9 mouse cellular contexts compared by ENCODE assay signal in the genomic region with DNA sequence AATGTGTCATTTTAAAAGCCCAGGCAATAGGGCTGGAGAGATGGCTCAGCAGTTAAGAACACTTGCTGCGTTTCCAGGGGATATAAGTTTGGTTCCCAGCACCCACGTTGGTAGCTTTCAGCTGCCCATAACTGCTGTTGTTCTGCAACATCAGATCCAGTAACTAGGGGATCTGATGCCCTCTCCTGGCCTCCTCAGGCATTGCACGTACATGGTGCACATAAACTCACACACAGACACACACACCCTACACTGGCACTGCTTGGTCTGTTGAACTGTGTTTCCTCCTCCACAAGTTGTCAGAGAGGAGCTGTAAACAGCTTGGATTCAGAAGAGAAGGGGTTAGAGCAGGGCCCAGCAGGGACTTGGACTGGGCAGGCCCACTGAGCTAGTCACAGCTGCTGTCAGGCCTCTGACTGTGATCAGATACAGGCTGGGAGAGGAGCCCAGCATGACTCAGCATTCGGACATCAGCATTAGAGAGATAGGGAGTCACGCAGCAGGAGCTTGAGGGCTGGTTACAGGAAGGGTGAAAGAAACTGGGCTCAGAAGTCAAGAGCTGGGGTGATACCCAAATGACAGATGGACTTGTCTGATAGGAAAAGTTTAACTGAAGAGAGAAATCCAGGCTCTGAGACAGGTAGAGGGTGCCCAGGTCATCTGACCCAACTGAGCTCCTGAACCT.
DNase-seq lines count a peak whose midpoint lies in the region; ATAC-seq and TF ChIP-seq lines count a peak whose summit lies in the region.
"Had no signal": no experiment of that assay in that cellular context is flagged by ENCODE, and none has a peak within 500 bp of the region (broad histone marks: within the 10 kb centered on the region; RNA-seq: fewer than 3 reads in every experiment).

No protein-coding gene starts in this region.

- no peaks in the 10 kb centered on the region for H3K4me1 ChIP-seq in midbrain, postnatal 0 days (ENCODE audit: insufficient read depth, low read length)
- 0 out of 2 replicates have a peak, but pooled peaks cover 3% of the 10 kb centered on the region for H3K4me1 ChIP-seq in midbrain, embryonic 15.5 days
- peaks cover 53% of the 10 kb centered on the region for H3K4me1 ChIP-seq in erythroblast, embryonic 14.5 days (ENCODE audit: control insufficient read depth)
- H3K4me1 ChIP-seq in stomach, embryonic 15.5 days = no peaks in the 10 kb centered on the region; the same call in 1 of the 2 replicates
- peaks cover under 1% of the 10 kb centered on the region for H3K4me1 ChIP-seq in hindbrain, embryonic 12.5 days

- no peak overlapping the region for H3K4me2 ChIP-seq in midbrain, postnatal 0 days (ENCODE audit: low read depth, low read length, poor library complexity, severe bottlenecking)
- H3K4me2 ChIP-seq in midbrain, embryonic 15.5 days = no peak overlapping the region
- no peak overlapping the region for H3K4me2 ChIP-seq in stomach, embryonic 15.5 days
- H3K4me2 ChIP-seq in hindbrain, embryonic 12.5 days (replicated peaks) = no peak overlapping the region

- H3K27ac ChIP-seq in midbrain, postnatal 0 days (ENCODE audit: low read depth, low read length) = no peak overlapping the region
- no peak overlapping the region for H3K27ac ChIP-seq in midbrain, embryonic 15.5 days
- no peak overlapping the region for H3K27ac ChIP-seq in stomach, embryonic 15.5 days
- no peak overlapping the region for H3K27ac ChIP-seq in hindbrain, embryonic 12.5 days

- ATAC-seq in midbrain, postnatal 0 days (ENCODE audit: low FRiP score) = no peak
- no peak for ATAC-seq in midbrain, embryonic 15.5 days (replicated peaks)
- peak; percentile 47; the same call in 1 of the 2 replicates for ATAC-seq in stomach, embryonic 15.5 days (ENCODE audit: insufficient read depth, low FRiP score, low read depth)
- no peak for ATAC-seq in granulocyte monocyte progenitor cell, adult 5-6 weeks (replicated peaks; ENCODE audit: poor library complexity, severe bottlenecking)
- ATAC-seq in hindbrain, embryonic 12.5 days (ENCODE audit: low FRiP score) = no peak

- peak; percentile 48 for TF ChIP-seq CTCF in midbrain, postnatal 0 days (IDR thresholded peaks at IDR 0.05)

- H3K4me3 ChIP-seq in midbrain, postnatal 0 days (ENCODE audit: low read depth, low read length) = no peak overlapping the region
- no peak overlapping the region for H3K4me3 ChIP-seq in midbrain, embryonic 15.5 days
- peak overlapping the region; percentile 5 for H3K4me3 ChIP-seq in erythroblast, embryonic 14.5 days (replicated peaks)
- no peak overlapping the region for H3K4me3 ChIP-seq in stomach, embryonic 15.5 days (replicated peaks)
- H3K4me3 ChIP-seq in hindbrain, embryonic 12.5 days = no peak overlapping the region

- no peak overlapping the region for H3K9ac ChIP-seq in midbrain, postnatal 0 days (replicated peaks; ENCODE audit: low read length, poor library complexity, severe bottlenecking)
- no peak overlapping the region for H3K9ac ChIP-seq in midbrain, embryonic 15.5 days
- H3K9ac ChIP-seq in stomach, embryonic 15.5 days = no peak overlapping the region
- H3K9ac ChIP-seq in hindbrain, embryonic 12.5 days = no peak overlapping the region

- DNase-seq in adrenal gland, adult (ENCODE audit: inconsistent age in 2 of 2, low spot score in 1 of 2) = peak; percentile 75 to 85
- no peak for DNase-seq in adrenal gland, postnatal 4 days (ENCODE audit: low spot score in 2 of 2)
- no peak for DNase-seq in midbrain, postnatal 0 days (ENCODE audit: low spot score)
- DNase-seq: cerebellum, adult 9-11 months had no signal

- H3K9me3 ChIP-seq in midbrain, postnatal 0 days (ENCODE audit: low read length) = no peaks in the 10 kb centered on the region
- 0 out of 2 replicates have a peak, but pooled peaks cover 6% of the 10 kb centered on the region for H3K9me3 ChIP-seq in midbrain, embryonic 15.5 days
- H3K9me3 ChIP-seq in erythroblast, embryonic 14.5 days (ENCODE audit: control insufficient read depth, low read length) = peaks cover 11% of the 10 kb centered on the region
- no peaks in the 10 kb centered on the region for H3K9me3 ChIP-seq in stomach, embryonic 15.5 days
- peaks cover 14% of the 10 kb centered on the region; the same call in 1 of the 2 replicates for H3K9me3 ChIP-seq in hindbrain, embryonic 12.5 days (replicated peaks)

- H3K27me3 ChIP-seq in midbrain, postnatal 0 days (ENCODE audit: insufficient read depth, low read length) = no peaks in the 10 kb centered on the region
- H3K27me3 ChIP-seq in midbrain, embryonic 15.5 days (replicated peaks) = no peaks in the 10 kb centered on the region
- H3K27me3 ChIP-seq in erythroblast, embryonic 14.5 days (ENCODE audit: control insufficient read depth) = no peaks in the 10 kb centered on the region
- H3K27me3 ChIP-seq in stomach, embryonic 15.5 days (replicated peaks) = no peaks in the 10 kb centered on the region
- H3K27me3 ChIP-seq in hindbrain, embryonic 12.5 days = no peaks in the 10 kb centered on the region

- 97% methylated on average over 5 of the region's 5 CpGs for WGBS in midbrain, postnatal 0 days
- WGBS in midbrain, embryonic 15.5 days = 93% methylated on average over 5 of the region's 5 CpGs
- WGBS in stomach, embryonic 15.5 days = 84% methylated on average over 5 of the region's 5 CpGs
- 91% methylated on average over 5 of the region's 5 CpGs for WGBS in hindbrain, embryonic 12.5 days

- H3K36me3 ChIP-seq in midbrain, postnatal 0 days (ENCODE audit: insufficient read depth, low read length) = no peaks in the 10 kb centered on the region
- no peaks in the 10 kb centered on the region for H3K36me3 ChIP-seq in midbrain, embryonic 15.5 days (replicated peaks)
- peaks cover 76% of the 10 kb centered on the region for H3K36me3 ChIP-seq in erythroblast, embryonic 14.5 days (ENCODE audit: control insufficient read depth)
- no peaks in the 10 kb centered on the region for H3K36me3 ChIP-seq in stomach, embryonic 15.5 days
- H3K36me3 ChIP-seq in hindbrain, embryonic 12.5 days = 0 out of 2 replicates have a peak, but pooled peaks cover 8% of the 10 kb centered on the region

Comparison
In these comparisons a context has a peak if more than half of its experiments do, and no peak if none do; other contexts are left out.
1. DNase-seq: peak in adrenal gland, adult (2 of 2); none in adrenal gland, postnatal 4 days (0 of 2) and midbrain, postnatal 0 days (single experiment).